Mouse (Mus musculus) subcutaneous adipose tissue, adult 2 months (tissue): ENCODE data around the gene Mtmr3. TPM values are rescaled to one million over a fixed set of nuclear protein-coding genes. Genes with fewer than 3 reads are reported as not detected.

Experiments used
- polyA plus RNA-seq: library from polyadenylated mRNA; depleted of rRNA; stranded (reverse); fragments of >200 nt; gene quantifications from 2 replicates; pipeline ENCODE4 v1.2.3, GENCODE M21; 2012; ENCODE audit warnings: low replicate concordance; rRNA removed

Gene Mtmr3
- polyA plus RNA-seq: 38.9 and 45.3 TPM in 2 replicates

DNA sequence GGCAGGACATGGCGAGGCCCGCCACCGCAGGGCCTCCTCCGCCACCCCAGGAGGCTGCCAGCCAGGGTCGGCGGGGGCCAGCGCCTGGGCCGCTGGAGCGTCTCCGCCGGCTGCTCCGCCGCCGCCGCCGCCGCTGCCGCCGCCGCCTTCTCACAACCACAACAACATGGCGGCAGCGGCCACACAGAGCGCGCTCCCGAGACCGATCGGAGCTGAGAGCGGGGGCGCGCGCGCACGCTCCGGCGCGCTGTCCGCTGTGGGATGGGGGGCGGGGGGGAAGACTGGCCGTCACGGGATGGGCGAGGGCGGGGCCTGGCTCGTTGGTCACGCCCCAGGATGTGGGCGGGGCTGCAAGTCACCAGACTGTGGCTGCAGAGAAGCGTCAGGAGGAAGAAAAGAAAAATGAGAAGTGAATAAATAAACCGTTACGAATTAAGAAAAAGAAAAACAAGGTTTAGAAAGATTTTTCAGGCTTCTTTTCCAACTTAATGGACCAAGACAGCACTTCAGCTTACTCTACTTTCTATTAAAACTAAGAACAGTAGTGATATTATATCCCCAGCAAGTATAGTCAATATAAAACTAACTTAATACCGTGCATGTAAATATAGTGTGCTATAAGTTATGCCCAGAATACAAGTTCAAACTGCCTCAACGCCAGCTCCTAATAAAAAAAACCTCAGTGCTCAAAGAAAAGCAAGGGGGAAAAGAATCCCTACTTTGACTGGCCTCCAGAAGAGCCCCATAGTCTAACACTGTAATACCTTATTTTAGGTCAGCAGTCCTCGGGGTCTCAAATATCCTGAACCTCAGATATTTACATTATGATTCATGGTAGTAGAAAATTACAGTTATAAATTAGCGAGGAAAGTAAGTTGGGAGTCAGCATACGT, at the start of gene Mtmr3:
Gene Mtmr3 (minus strand): TSS at position 256 of the 893 bp plus-strand sequence.

DNA sequence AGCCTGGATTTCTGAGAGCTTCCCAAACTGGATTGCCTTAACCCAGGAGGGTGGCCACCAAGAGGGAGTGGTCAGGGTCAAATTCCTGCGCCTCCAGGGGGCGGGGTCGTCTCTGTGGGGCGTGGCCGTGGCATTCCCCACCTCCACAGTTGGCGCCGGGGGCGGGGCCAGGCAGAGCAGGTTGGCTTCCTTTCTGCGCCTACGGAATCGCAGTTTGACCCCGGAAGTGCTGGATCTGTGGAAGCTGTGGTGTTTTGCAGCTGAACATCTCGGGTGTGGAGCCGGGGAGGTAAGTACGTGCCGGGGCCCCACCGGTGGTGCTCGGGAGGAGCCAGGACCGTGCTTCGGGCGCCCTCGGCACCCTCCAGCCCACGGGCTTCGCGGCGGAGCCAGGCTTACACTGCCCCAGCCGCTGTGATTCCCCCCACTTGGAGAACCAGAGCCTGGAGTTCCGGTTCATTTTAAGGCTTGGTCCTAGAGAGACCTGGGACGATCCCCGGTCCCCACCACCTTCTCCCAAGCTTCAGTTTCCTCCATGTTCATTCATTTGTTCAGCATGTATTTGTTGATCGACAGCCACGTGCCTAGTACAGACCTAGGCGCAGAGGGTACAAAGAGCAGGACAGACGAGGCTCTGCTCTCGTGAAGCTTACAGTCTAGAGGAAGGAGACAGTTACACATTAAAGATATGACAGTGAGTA, 43.0 kb upstream of the Mtmr3 start, which contains the start of gene Ascc2:
Gene Ascc2 (plus strand): TSS at position 214 of the 701 bp plus-strand sequence.

DNA sequence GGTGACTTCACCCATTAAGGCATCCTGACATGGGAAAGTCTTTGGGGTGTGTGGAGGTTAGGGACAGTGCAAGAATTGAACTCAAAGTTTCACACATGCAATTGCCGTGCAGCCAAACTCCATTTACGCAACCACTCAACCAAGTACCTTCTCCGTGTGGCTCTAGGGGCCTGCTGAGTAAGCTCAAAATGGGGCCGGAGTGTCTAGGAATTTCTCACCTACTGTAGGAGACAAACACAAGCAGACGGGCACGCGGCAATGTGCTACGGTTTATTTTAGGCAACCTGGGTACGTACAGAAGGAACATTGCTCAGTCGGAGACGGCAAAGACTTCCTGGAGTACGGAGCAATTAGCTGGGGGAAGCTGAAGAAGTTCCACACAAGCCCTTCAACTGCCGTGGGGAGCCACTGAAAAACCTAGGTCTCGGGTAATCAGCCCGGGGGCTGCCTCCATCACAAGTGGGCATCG, 25.4 kb upstream of the Mtmr3 start, which contains the start of gene Gm11032:
Gene Gm11032 (plus strand): TSS at position 51 of the 469 bp plus-strand sequence.

DNA sequence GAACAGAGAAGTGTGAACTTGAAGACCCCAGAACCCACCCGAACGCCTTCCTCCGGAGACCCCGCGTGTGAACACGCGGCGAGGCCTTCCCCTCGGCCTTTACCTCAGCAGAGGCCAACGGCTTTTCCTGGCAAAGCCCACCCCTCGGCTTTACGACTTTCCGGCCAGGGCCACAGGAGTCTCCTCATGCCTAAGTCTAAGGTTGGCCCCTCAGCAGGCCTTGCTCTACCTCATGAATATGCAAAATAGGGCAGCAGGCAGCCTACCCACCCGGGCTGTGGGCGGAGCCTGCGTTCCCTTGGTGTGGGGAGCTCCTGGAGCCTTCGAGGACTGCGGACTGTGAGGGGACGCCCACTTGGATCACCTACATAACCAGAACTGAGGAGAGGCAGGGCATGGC, 153.7 kb downstream of the Mtmr3 start, which contains the start of gene Hormad2:
Gene Hormad2 (minus strand): TSS at position 128 of the 400 bp plus-strand sequence.

Other genes starting within 250 kb of the Mtmr3 start
- gene Hormad2, start 153.8 kb downstream of the Mtmr3 start, polyA plus RNA-seq: 0.29 TPM in 1 of 2 replicates, not detected in the other
- not detected in 2 replicates for gene Gm11032, start 25.2 kb upstream of the Mtmr3 start, polyA plus RNA-seq
- 17.5 and 20.5 TPM in 2 replicates for gene Ascc2, start 42.9 kb upstream of the Mtmr3 start, polyA plus RNA-seq
- gene Uqcr10, start 109.5 kb upstream of the Mtmr3 start, polyA plus RNA-seq: 858 and 1,560 TPM in 2 replicates
- 46.1 and 51.9 TPM in 2 replicates for gene Zmat5, start 109.8 kb upstream of the Mtmr3 start, polyA plus RNA-seq
- gene Cabp7, start 151.9 kb upstream of the Mtmr3 start, polyA plus RNA-seq: not detected in 2 replicates